Mouse (Mus musculus) megakaryocyte, embryonic 14.5 days (primary cell): ENCODE measurements at regions not wholly inside any gene's neighbourhood (a gene's known extent, or its start where the extent isn't known, plus 50 kb on each side); places are given as distances from the start of the nearest gene placed in this dataset.
"Not testable (repeated sequence)": the region's sequence is repeated elsewhere in the genome, so short reads cannot be mapped to it uniquely, and the experiment has no call there.

Experiments
- H3K27me3 ChIP-seq: replicated peaks from 2 replicates; pipeline ENCODE3; 2012; ENCODE audit warnings: inconsistent platforms
- H3K36me3 ChIP-seq: replicated peaks from 2 replicates; pipeline ENCODE3; 2012; ENCODE audit warnings: low read length, inconsistent platforms, mixed read lengths
- H3K4me1 ChIP-seq: 2 replicates; pipeline ENCODE4 v1.6.1; 2012; ENCODE audit warnings: inconsistent platforms
- H3K4me3 ChIP-seq: replicated peaks from 2 replicates; pipeline ENCODE3; 2012; ENCODE audit warnings: moderate library complexity, mild to moderate bottlenecking, inconsistent platforms
- H3K9me3 ChIP-seq: 2 replicates; pipeline ENCODE4 v1.6.1; 2012; ENCODE audit warnings: inconsistent platforms
- FLI1 ChIP-seq: IDR thresholded peaks from 2 replicates; pipeline ENCODE4 v1.6.1; 2012; ENCODE audit warnings: low read length, inconsistent platforms, mixed read lengths
- GATA1 ChIP-seq: IDR thresholded peaks from 3 replicates; pipeline ENCODE4 v1.6.1; 2012; ENCODE audit warnings: mixed read lengths, low read length, inconsistent platforms, borderline replicate concordance

GRCm38 (mm10) chr2:108812367-108812766, 468.2 kb upstream of the Kif18a start:
- Histone ChIP-seq H3K36me3 (no peaks in the 10 kb centered on the region), H3K4me3 (no peak overlapping the region), H3K27me3 (no peaks in the 10 kb centered on the region), H3K9me3 (peaks cover 3% of the 10 kb centered on the region; the same call in 1 of the 2 replicates), H3K4me1 (no peaks in the 10 kb centered on the region)
- TF ChIP-seq GATA1: no peak
- TF ChIP-seq FLI1: no peak

GRCm38 (mm10) chr2:108813040-108813566, 467.4 kb upstream of the Kif18a start:
- no peak overlapping the region for H3K4me3 ChIP-seq
- TF ChIP-seq FLI1 (no peak), GATA1 (no peak)
- no peaks in the 10 kb centered on the region for H3K4me1 ChIP-seq
- peaks cover 3% of the 10 kb centered on the region; the same call in 1 of the 2 replicates for H3K9me3 ChIP-seq
- H3K27me3 ChIP-seq: no peaks in the 10 kb centered on the region
- H3K36me3 ChIP-seq: no peaks in the 10 kb centered on the region

- Histone ChIP-seq H3K27me3 (no peaks in the 10 kb centered on the region), H3K9me3 (peaks cover 3% of the 10 kb centered on the region; the same call in 1 of the 2 replicates), H3K36me3 (no peaks in the 10 kb centered on the region), H3K4me3 (no peak overlapping the region), H3K4me1 (no peaks in the 10 kb centered on the region)
- no peak for TF ChIP-seq GATA1
- no peak for TF ChIP-seq FLI1
Observed at GRCm38 (mm10) chr2:108816579-108816978, 464.0 kb upstream of the Kif18a start.

- Histone ChIP-seq H3K4me1 (no peaks in the 10 kb centered on the region), H3K27me3 (no peaks in the 10 kb centered on the region), H3K36me3 (no peaks in the 10 kb centered on the region), H3K4me3 (no peak overlapping the region), H3K9me3 (no peaks in the 10 kb centered on the region)
- TF ChIP-seq FLI1 (no peak), GATA1 (no peak)
Observed at GRCm38 (mm10) chr2:108824025-108824424, 456.5 kb upstream of the Kif18a start.

GRCm38 (mm10) chr2:108825981-108826380, 454.6 kb upstream of the Kif18a start:
- no peaks in the 10 kb centered on the region for H3K27me3 ChIP-seq
- no peaks in the 10 kb centered on the region for H3K9me3 ChIP-seq
- H3K36me3 ChIP-seq: no peaks in the 10 kb centered on the region
- TF ChIP-seq GATA1 (no peak), FLI1 (no peak)
- H3K4me1 ChIP-seq: no peaks in the 10 kb centered on the region
- no peak overlapping the region for H3K4me3 ChIP-seq

GRCm38 (mm10) chr2:108827106-108827838, 453.3 kb upstream of the Kif18a start:
- Histone ChIP-seq H3K27me3 (no peaks in the 10 kb centered on the region), H3K9me3 (peaks cover 3% of the 10 kb centered on the region; the same call in 1 of the 2 replicates), H3K4me3 (no peak overlapping the region), H3K4me1 (no peaks in the 10 kb centered on the region), H3K36me3 (no peaks in the 10 kb centered on the region)
- TF ChIP-seq GATA1: no peak

GRCm38 (mm10) chr2:108827974-108828700, 452.4 kb upstream of the Kif18a start:
- peaks cover 3% of the 10 kb centered on the region; the same call in 1 of the 2 replicates for H3K9me3 ChIP-seq
- H3K4me3 ChIP-seq: no peak overlapping the region
- no peak for TF ChIP-seq FLI1
- TF ChIP-seq GATA1: no peak
- H3K36me3 ChIP-seq: no peaks in the 10 kb centered on the region
- H3K4me1 ChIP-seq: no peaks in the 10 kb centered on the region
- H3K27me3 ChIP-seq: no peaks in the 10 kb centered on the region

GRCm38 (mm10) chr2:108843855-108844254, 436.7 kb upstream of the Kif18a start:
- not testable (repeated sequence) for H3K9me3 ChIP-seq, H3K36me3 ChIP-seq, H3K4me3 ChIP-seq, H3K27me3 ChIP-seq, H3K4me1 ChIP-seq

- TF ChIP-seq FLI1 (no peak), GATA1 (no peak)
- Histone ChIP-seq H3K4me3 (no peak overlapping the region), H3K9me3 (no peaks in the 10 kb centered on the region), H3K27me3 (no peaks in the 10 kb centered on the region), H3K4me1 (no peaks in the 10 kb centered on the region), H3K36me3 (no peaks in the 10 kb centered on the region)
Observed at GRCm38 (mm10) chr2:108848051-108848450, 432.5 kb upstream of the Kif18a start.

- Histone ChIP-seq H3K27me3 (no peaks in the 10 kb centered on the region), H3K4me3 (no peak overlapping the region), H3K9me3 (0 out of 2 replicates have a peak, but pooled peaks cover 3% of the 10 kb centered on the region), H3K4me1 (no peaks in the 10 kb centered on the region), H3K36me3 (no peaks in the 10 kb centered on the region)
- TF ChIP-seq FLI1: no peak
- no peak for TF ChIP-seq GATA1
Observed at GRCm38 (mm10) chr2:108854399-108854798, 426.1 kb upstream of the Kif18a start.
